Mouse (Mus musculus) heart, postnatal 36 days (tissue): ENCODE data around the gene Son. TPM values are rescaled to one million over a fixed set of nuclear protein-coding genes. Genes with fewer than 3 reads are reported as not detected.
"Not testable (repeated sequence)": the region's sequence is repeated elsewhere in the genome, so short reads cannot be mapped to it uniquely, and the experiment has no call there.

Experiments used
- DNase-seq, 2 experiments: peaks; one replicate each; pipeline ENCODE4 v3.0.0; 2021 to 2022
- intact Hi-C: fragments of 180-260 bp; cut with DNase I; formaldehyde crosslinking; loops from one replicate; pipeline ENCODE4 v1.15.1; 2025
- total RNA-seq, 2 experiments: library from RNA; stranded (reverse); gene quantifications; 2 replicates each; pipeline ENCODE4 v1.2.3; 2021

Gene Son
- total RNA-seq, 2 experiments from 2014 or later, result 129 to 154 TPM

DNA sequence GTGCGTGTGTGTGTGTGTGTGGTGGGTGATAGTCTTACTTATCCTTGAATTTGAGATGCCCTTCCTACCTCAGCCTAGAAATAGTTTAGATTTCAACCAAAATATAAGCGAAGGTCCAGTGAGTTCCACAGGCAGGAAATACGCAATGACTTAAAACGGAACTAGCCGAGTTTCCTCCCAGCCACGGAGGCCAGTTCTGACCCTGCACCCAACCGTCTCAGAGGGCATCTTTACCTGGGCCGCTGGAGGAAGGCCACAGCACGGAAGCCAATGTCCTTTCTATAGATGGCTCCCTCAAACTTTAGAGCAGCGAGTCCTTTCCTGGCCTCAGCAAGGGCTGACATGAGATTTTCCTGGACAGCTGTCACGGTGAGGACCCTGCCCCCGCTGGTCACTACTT, 13.7 kb upstream of the Son start:
- DNase-seq, result no peak
- intact Hi-C loops, result no loop called here

DNA sequence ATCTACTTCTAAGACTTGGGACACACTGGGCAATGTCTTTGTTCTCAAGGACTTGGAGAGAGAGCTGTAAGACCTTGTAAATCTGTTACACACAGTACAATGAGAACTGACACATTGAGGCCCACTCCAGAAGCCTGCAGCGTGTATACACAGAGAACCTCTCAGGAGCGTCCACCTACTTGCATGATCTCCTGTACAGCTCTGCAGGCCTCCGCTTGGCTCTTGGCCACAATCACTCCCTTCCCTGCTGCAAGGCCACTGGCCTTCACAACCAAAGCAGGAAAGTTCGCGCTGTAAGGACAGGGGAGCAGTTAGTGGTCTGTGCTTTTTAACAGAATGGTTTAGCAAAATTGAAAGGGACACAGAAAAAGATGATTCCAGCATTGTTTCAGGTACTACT, 8.1 kb upstream of the Son start:
- intact Hi-C loops, result no loop called here
- no peak for DNase-seq

DNA sequence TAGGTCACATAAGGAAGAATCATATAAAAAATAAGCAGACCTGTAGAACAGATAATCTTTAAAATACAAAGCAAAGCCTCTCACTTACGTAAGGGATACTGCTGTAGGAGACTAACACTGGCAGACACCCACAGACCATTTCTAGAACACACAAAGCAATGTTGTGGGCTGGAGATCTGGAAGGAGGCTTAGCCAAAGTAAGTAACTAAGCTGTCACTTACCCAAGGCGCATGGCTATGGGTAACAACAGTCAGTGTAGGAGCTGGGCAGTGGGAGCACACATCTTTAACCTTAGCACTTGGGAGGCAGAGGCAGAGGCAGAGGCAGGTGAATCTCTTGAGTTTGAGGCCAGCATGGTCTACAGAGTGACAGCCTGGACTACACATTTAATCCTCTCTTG, 7.7 kb upstream of the Son start:
- no peak for DNase-seq
- intact Hi-C loops, result no loop called here

DNA sequence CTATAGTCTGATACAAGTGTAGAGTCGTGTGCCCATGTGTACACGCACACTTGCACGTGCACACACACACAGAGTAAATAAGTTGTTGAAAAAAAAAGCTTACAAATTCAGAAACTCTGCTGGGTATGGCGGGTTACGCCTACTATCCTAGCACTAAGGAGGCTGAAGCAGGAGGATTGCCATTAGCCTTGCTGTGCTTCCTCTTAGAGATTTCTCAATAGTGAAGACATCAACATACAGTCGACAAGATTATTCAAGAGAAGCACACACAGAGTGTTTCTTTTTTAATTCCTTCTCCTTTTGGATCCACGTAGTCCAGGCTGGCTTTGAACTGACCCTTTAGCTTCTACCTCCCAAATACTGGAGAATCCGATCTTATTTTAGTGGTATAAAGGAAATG, 7.1 kb upstream of the Son start:
- intact Hi-C loops, result no loop called here
- no peak for DNase-seq

DNA sequence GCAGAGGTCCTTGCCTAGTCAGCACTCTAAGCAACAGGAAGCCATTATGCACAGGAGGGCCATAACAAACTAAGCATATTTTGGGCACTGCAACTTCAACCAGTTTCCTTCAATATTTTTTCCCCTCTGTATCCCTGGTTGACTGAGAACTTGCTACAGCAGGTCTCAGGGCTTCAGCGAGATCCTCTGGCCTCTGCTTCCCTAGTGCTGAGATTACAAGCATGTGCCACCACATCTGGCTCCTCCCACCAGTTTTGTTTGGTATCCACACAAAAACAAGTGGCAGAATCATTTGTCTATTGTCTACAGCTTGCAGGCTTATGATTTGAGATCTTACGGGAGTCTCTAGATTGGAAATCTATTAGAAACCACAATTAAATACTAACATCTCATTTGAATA, 2.4 kb upstream of the Son start:
- intact Hi-C loops, result loop anchor here (5.0 kb wide), 2 partner anchors 42 to 48 kb away; partner anchors contain the start of genes Donson and Tmem50b
- no peak for DNase-seq

DNA sequence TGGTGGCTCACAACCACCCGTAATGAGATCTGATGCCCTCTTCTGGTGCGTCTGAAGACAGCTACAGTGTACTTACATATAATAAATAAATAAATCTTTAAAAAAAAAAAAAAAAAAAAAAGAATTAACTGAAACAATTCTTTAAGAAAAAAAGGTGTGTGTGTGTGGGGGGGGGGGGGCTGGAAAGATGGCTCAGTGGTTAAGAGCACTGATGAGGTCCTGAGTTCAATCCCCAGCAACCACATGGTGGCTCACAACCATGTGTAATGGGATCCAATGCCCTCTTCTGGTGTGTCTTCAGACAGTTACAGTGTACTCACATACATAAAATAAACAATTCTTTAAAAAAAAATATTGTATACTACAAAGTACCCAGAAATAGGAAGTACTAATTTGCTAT, 1.9 kb upstream of the Son start:
- intact Hi-C loops, result loop anchor here (5.0 kb wide), 2 partner anchors 42 to 48 kb away; partner anchors contain the start of genes Donson and Tmem50b
- DNase-seq, result not testable (repeated sequence)

DNA sequence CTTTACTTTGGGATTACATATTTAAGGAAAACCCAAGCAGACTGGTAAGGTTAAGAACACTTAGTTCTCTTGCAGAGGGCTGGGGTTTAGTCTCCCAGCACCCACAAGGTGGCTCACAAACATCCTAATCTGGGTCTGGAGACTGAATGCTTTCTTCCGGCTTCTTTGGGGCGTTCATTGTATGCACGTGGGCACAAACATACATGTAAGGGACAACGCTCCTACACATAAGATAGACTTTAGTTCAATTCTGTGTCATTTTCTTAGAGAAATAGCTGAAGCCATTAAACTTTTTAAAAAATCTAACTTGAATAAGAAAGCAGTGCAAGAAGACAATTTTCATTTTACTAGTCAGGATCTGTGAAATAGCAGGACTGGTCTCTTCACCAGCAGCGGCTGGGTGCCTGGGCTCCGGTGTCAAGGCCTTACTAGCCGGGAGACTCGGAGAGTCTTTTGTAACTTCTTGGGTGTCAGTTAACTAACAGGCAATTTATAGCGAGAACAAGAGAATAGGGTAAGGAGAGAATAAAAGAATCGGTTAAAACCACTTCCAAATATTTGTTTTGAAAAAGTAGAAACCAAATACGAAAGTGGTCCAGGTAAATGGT, 1.2 kb upstream of the Son start:
- intact Hi-C loops, result loop anchor here (2.0 to 5.0 kb wide), 3 partner anchors 41 to 181 kb away; partner anchors contain the start of genes Donson and Tmem50b
- DNase-seq, result no peak

DNA sequence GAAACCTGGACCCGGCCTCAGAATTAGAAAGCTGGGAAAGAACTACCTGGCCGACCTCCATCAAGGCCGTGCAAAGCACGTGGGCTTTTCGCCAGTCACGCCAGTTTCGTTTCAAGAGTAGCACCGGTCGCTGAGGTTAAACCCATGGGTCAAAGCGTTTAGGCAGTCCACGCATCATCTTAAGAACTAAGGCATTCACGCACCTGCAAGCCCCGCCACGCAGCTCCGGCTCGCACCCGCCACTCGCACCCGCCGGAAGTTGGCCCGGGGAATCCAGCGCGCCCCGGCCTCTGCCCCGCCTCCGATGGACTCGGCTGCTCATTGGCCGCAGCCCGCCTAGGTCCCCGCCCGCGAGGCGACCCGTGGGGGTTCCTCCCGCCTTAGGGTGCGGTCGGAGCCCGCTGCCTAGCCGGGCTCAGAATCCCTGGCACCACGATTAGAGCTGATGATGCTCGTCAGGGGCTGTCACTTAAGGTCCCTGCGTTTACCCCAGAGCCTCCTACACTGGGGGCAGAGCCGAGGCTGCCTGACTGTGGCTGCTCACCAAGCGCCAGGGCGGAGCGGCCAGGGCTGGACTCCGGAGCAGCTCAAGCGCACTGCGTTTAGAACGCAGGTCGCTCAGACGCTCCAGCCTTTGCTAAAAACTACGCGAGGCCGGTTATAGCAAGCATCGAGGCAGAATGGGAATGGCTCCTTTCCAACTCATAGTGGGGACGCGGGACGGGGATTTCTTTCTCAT, 456 bp upstream of the Son start, which contains the start of gene Gart:
Gart (minus strand) TSS at position 272 of the 739 bp plus-strand sequence.
- DNase-seq, result peak; percentile 93 to 96
- intact Hi-C loops, result loop anchor here (2.0 to 5.0 kb wide), 3 partner anchors 40 to 182 kb away; partner anchors contain the start of genes Donson and Tmem50b

DNA sequence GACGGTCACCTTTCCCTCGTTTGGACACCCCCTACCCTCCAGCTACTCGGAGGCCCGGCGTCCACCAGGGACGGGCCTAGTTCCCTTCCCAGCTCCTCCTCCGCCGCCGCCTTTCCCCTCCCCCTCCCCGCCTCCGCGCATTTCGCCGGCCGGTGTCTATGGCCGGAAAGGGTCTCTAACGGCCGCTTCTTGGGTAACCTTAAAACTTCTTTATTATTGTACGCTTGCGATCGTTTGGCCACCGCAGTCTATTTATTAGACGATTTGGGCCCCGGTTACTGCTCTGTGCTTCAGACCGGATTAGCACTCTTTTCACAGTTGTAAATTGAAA, 879 bp downstream of the Son start:
- intact Hi-C loops, result loop anchor here (5.0 kb wide), 2 partner anchors 39 to 51 kb away; partner anchors contain the start of genes Donson and Tmem50b
- peak in 1 of 2 experiments; percentile 83 for DNase-seq

DNA sequence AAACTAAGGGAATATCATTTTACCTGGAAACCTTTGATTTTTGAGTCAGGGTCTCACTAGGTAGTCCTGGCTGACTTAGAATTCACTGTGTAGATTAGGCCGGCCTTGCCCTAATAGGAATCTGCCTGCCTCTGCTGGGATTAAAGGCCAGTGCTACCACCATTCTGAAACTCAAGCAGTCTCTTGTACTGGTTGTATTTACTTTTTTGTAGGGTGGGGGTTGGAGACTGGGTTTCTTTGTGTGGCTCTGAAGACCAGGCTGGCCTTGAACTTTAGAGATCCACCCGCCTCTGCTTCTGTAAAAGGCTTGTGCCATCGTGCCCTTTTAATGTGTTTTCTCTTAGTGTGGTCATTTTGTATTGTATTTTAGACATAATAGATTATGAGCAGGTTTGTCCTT, 1.9 kb downstream of the Son start:
- intact Hi-C loops, result loop anchor here (5.0 kb wide), 2 partner anchors 38 to 52 kb away; partner anchors contain the start of genes Donson and Tmem50b
- DNase-seq, result no peak

DNA sequence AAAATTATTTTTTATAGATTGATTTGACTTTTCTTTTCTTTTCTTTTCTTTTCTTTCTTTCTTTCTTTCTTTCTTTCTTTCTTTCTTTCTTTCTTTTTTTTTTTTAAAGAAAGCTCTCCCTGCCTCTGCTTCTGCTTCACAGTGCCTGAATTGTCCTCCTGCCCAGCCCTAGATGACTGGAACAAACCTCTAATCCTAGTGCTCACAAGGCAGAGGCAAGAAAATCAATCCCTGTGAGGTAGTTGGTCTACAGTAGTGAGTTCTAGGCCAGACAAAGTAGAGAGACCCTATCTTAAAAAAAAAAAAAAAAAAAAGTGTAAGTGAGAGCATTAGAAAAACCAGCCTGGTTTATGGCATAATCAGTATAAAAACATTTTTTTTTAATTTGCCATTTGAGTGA, 2.5 kb downstream of the Son start:
- DNase-seq, result no peak

DNA sequence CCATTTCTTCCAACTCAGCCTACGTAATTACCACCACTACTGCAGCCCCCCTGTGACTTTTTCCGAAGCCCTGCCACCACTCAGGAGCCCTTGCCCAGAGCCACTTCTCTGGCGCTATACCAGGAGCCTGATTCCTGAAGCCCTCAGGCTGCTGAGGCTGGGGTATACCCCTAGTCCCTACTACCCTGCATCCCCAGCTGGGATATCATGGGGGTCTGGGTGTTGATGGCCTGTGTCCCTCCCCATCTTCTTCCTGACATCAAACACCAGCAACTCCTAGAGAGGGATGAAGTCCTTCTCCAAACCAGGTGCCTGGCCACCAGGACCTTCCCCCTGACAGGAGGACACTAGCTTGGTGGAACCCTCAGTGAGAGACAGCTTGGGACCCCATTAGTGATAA, 4.9 kb downstream of the Son start:
- intact Hi-C loops, result no loop called here
- DNase-seq, result no peak

More for the DNA sequence above, 2.5 kb downstream of the Son start:
- intact Hi-C loops, result loop anchor here (2.0 to 5.0 kb wide), 3 partner anchors 15 to 52 kb away; partner anchors contain the start of genes Donson and Tmem50b

DNA sequence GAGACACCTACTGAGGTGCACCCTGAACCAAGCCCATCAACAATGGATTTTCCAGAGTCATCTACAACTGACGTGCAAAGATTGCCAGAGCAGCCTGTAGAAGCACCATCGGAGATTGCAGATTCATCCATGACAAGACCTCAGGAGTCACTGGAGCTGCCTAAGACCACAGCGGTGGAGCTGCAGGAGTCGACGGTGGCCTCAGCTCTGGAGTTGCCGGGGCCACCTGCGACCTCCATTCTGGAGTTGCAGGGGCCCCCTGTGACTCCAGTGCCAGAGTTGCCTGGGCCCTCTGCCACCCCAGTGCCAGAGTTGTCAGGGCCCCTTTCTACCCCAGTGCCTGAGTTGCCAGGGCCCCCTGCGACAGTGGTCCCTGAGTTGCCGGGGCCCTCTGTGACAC, 8.0 kb downstream of the Son start:
- no peak for DNase-seq
- intact Hi-C loops, result loop anchor here (2.0 kb wide), 1 partner anchor 22 kb away; no protein-coding TSS in a partner anchor

DNA sequence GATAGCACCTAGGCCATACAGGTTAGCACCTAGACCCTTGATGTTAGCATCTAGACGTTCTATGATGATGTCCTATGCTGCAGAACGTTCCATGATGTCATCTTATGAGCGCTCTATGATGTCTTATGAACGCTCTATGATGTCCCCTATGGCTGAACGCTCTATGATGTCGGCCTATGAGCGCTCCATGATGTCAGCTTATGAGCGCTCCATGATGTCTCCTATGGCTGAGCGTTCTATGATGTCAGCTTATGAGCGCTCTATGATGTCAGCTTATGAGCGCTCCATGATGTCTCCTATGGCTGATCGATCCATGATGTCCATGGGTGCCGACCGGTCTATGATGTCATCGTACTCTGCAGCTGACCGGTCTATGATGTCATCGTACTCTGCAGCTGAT, 10.0 kb downstream of the Son start:
- DNase-seq, result no peak
- intact Hi-C loops, result no loop called here

DNA sequence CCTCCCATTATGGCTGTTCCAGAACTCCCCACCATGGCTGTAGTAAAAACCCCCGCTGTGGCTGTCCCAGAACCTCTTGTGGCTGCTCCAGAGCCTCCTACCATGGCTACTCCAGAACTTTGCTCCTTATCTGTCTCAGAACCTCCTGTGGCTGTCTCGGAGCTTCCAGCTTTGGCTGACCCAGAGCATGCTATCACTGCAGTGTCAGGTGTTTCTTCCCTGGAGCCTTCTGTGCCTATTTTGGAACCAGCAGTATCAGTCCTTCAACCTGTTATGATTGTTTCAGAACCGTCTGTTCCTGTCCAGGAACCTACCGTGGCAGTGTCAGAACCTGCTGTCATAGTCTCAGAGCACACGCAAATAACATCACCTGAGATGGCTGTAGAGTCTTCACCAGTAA, 11.2 kb downstream of the Son start:
- DNase-seq, result no peak
- intact Hi-C loops, result no loop called here

DNA sequence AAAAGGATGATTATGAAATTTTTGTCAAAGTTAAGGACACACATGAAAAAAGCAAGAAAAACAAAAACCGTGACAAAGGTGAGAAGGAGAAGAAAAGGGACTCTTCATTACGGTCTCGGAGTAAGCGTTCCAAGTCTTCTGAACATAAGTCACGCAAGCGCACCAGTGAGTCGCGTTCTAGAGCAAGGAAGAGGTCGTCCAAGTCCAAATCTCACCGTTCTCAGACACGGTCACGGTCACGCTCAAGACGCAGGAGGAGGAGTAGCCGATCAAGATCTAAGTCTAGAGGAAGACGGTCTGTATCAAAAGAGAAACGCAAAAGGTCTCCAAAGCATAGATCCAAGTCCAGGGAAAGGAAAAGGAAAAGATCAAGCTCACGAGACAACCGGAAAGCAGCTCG, 12.5 kb downstream of the Son start:
- intact Hi-C loops, result no loop called here

DNA sequence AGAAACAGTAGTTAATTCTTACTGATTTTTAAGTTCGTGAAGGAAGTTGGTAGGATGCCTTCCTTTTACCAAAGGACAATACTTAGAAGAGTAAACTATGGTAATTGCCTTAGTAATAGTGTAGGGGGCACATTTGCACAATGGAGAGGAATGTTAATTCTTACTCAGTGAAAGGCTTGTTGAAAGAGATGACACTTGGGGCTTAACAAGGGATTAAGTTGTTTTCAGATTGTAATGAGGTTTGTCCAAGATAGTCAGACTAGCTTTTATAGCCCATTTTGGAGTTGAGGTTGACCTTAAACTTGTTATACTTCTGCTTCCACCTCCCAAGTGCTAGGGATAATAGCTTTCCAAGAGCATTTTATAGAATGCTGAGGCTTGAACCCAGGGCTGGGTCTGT, 14.1 kb downstream of the Son start:
- DNase-seq, result no peak
- intact Hi-C loops, result no loop called here

More for the DNA sequence above, 12.5 kb downstream of the Son start:
- DNase-seq, result no peak

DNA sequence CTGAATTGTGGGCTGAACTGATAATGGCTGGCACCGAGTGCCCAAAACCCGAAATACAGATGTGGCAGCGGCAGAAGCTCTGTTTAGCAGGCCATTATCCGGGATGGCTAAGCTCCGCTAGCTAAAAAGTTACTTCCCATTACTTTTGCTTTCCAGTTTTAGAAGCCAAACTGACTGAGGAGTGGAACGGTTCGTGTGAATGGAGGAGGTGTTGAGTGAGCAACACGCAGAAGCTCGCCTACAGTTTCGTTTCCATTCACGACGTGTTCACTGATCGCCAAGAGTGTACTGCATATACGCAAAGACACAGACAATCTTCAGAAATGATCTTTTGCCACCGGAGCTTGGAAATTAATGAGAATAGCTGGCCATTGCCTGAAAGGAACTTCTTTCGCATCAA, 15.0 kb downstream of the Son start:
- DNase-seq, result no peak
- intact Hi-C loops, result no loop called here

DNA sequence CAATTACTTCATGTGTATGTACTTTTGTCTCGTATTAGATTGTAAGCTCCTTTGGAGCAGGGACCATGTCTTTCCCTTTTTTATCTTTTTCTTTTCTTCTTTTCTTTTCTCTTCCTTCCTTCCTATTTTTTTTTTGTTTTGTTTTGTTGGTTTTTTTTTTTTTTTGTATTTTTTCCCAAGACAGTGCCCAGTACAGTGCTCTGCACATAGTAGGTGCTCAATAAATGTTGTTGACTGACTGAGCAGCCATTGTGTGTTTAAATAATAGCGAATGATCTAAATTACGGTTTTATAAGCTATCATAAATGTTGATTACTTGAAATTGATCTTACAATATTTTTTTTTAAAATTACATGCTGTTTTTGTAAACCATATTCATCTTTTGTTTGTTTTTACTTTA, 16.5 kb downstream of the Son start:
- DNase-seq, result no peak
- intact Hi-C loops, result loop anchor here (2.0 kb wide), 1 partner anchor 13 kb away; no protein-coding TSS in a partner anchor

DNA sequence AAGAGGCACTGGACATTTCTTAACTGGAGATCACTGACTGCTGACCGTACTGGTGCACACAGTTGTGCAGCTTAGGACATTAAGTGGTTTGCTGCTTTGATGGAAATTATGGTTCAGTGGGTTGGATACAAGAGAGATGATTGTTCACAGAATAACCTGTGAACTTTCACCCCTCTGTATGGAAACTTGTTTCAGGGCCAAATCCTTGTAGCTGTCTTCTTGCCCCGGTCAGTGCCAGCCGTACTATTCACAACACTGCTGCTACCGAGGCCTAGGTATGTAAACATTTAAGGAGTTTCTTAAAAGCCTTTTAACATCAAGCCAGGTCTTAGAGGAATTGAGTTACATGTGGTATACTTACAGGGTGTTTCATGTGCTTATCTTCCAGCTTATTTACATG, 27.2 kb downstream of the Son start:
- no peak for DNase-seq
- intact Hi-C loops, result no loop called here

DNA sequence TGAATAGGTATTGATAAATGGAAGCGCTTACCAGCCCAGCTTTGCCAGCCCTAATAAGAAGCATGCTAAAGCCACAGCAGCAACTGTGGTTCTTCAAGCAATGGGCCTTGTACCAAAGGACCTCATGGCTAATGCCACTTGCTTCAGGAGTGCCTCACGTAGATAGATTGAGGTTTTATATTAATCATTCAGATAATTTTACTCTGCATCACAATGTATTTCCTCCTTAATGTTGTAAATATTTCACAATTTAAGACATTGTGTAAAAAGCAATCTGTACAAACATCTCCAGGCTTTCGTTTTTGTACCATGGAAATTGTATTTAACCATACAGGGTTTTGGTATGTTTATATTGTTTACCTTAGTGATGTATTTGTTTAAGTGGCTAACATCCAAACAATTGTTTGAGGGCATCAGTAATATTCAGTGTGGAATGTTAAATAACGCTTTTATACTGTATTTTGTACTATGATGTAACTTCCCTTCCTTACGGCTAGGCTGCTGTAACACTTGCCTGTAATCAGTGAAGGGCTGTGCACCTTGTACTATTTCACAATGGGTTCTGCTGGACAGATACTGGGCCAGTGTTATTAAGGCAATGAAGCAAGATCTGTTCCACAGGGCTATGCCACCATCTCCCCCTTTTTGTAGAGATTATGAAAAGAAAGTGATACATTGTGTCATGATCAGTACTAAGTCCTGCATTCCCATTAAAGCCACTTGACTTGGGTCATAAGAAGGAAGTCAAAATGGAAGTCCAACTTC, 31.0 kb downstream of the Son start:
- intact Hi-C loops, result no loop called here

More for the DNA sequence above, 31.0 kb downstream of the Son start:
- no peak for DNase-seq
